Mouse (Mus musculus) layer of hippocampus, postnatal 10 days (tissue): Measurements from ENCODE around the gene Decr2. TPM values are rescaled to one million over a fixed set of nuclear protein-coding genes. Genes with fewer than 3 reads are reported as not detected.
A peak's percentile ranks its signal among the peaks of the same experiment; 100 is the strongest.
"Not testable (repeated sequence)": the region's sequence is repeated elsewhere in the genome, so short reads cannot be mapped to it uniquely, and the experiment has no call there.

Source experiments
- DNase-seq, 2 experiments: peaks; one replicate each; pipeline ENCODE4 v3.0.0; 2021; ENCODE audit warnings: low spot score in 2 of 2
- total RNA-seq, 2 experiments: library from RNA; stranded (reverse); gene quantifications; 2 replicates each; pipeline ENCODE4 v1.2.3; 2021

Decr2 gene
- total RNA-seq, 2 experiments from 2014 or later, result 24.8 to 25.7 TPM

DNA sequence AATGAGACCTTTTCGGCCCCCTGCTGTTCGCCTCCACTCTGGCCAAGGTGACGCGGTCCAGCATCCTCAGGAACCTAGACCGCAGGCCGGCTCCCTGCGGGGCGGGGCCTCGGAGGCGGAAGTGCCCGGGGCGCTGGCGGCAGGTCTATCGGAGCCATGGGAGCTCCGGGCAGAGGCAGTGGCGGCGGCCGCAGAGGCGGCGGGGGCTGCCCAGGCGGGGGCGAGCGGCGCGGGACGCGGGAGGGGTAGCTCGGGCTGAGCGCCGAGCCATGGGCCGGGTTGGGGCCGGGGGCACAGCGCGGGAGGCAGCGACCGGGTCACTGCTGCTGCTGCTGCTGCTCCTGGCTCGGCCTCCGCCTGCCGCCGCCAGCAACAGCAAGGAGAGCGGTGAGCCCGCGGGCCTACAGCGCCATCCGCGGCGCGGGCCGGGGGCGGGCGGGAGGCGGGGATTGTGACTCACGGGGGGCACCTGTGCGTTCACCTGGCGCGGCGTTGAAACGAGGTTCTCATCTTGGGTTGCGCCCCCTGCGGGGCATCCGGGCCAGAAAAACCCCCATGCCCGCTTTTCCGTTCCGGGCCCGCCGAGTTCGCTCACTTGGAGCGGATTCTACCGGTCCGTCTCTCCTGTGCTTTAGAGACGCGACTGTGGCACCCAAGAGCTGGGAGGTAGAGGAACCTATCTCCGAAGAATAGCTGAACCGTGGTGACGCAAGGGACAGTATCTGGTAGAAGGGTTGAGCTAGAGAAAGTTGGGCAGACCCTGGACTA, 23.2 kb upstream of the Decr2 start, which contains the start of gene Tmem8:
TSS of gene Tmem8 (plus strand) at position 119 of the 768 bp plus-strand sequence.
- DNase-seq, result peak; percentile 59 to 65

DNA sequence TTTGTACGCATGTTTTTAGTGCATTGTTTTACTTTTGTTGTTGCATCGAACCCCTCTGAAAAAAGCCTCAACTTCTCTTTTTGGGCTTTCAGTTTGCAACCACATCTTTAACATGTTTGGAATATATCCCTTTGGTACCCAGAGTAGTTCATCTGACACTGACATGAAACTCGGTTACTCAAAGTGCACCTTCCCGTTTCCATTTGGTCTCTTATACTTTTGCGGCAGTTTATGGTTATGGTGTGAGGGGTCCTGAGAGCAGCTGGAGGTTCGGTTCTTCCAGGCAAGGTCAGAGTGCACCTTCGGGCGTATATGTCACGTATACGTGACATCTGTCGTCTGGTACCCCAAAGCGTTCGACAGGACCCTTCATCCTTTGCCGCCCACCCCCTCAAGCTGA, 22.6 kb upstream of the Decr2 start:
- no peak for DNase-seq

DNA sequence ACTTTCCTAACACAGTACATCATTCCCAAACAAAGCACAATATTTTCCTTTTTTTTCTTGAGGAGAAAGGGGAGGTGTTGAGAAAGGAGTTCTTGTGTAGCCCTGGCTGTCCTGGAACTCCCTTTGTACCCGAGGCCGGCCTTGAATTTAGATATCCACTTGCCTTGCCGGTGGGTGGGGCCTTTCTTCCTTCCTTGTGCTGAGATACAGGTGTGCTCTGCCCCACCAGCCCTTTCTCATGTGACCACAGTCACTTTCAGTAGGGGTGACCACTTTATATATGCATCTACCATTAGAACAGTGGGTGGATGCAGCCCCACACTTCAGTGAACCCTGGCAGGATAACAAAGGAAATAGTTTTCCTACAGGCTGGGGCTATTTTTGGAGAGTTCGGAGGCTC, 21.6 kb upstream of the Decr2 start:
- DNase-seq, result no peak

DNA sequence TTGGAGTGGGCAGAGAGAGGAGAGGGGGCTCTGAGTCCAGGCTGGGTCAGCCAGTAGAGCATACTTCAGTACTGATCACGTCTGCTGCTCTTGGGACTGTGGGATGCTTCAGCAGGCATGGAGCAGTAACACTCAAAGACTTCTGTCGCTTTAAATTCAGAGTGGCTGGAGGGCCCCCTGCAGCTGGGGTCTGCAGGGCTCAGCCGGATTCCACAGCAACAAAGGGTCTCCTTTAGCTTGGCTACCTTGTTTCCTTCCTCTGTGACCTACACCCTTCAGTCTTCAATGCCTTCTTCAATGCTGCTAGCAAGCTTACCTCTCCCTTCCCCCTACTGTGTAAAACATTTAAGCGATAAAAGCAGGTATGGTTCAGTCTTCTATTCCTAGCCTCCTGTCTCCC, 20.9 kb upstream of the Decr2 start:
- DNase-seq, result no peak

DNA sequence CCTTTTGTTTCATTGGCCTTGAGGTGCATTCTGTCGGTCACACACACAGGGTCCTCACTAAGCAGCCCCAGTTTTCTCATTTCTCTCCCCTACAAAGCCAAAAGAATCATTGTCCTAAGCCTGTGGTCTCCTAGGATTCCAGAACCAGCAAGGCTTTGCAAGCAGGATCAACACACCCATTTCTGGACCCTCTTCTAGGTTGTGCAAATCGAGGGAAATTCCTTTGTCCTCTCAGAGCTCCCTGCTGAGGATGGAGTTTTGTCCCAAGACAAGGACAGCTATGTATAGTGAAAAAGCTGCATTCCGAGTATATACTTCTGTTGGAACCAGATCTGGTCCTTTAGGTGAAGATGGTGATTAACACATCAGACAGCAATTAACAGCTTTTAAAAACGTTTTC, 20.0 kb upstream of the Decr2 start:
- DNase-seq, result no peak

DNA sequence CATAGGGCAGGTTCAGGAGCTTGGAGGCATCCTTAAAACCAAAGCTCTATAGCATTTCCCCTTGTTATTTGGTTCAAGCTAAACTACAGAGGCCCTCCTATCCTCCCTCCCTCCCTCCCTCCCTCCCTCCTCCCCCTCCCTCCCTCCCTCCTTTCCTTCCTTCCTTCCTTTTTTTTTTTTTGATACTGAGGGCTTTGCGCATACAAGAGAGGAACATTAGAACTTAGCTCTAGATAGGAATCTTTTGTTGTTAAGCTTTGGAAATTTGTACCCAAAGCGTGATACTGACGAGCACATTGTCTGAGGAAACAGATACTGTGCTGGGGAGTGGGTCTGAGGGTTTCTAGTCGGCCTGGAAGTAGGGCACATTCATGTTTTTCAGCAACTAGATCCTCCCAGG, 15.5 kb upstream of the Decr2 start:
- no peak for DNase-seq

DNA sequence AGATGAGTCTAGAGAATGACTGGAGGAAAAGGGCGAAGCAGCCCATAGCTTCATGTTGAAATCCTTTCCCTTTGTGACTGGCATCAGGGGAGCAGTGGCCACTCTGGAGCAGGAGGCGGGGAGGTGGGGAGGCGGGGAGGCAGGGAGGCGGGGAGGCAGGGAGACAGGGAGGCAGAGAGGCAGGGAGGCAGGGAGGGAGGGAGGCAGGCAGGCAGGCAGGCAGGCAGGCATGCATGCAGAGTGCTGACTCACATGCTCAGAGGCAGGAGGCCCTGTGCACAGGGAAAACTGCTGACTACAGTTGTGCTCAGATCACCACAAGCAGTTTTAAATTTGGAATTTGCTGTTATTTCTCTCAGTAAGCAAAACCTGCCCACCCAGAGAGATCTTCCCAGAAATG, 11.3 kb upstream of the Decr2 start:
- DNase-seq, result no peak

DNA sequence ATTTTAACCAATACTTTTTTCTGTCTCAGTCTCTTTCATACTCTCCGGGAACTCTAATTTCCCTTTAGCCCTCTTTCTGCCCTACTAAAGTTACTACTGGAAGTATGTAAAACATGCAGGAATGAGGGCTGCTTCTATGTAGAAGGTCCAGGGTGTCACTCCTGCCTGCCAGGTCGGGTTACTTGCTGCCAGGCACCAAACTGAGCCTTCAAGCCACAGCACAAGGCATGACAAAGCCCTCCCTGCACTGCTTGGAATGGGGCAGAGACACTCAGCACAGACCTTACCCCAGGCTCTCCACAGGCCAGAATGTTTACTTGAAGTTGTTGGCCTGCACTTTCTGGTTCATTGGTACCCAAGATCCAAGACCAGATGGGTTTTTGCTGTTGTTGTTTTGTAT, 10.0 kb upstream of the Decr2 start:
- DNase-seq, result no peak

DNA sequence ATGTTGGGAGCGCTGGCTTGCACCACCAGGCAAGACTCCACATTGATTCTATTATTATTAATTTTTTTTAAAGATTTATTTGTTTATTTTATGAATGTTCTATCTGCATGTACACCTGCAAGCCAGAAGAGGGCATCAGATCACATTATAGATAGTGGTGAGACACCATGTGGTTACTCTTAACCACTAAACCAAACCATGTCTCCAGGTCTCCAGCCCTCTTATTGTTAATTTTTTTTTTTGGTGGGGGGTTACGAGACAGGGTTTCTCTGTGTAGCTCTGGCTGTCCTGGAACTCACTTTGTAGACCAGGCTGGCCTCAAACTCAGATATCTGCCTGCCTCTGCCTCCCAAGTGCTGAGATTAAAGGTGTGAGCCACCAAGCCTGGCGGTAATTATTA, 9.2 kb upstream of the Decr2 start:
- DNase-seq, result not testable (repeated sequence)

DNA sequence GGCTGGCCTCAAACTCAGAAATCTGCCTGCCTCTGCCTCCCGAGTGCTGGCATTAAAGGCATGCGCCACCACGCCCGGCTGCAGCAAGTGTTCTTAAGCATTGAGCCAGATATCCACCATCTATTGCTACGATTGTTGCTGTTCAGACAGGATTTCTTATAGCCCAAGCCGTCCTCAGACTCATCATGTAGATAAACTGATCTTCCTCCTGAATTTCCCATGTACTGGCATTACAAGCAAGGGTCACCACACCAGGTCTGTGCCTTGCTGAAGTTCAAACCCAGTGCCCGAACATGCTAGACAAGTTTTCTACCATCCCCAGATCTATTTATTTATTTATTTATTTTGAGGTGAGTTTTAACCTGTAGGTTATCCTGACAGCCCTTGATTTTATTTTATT, 8.3 kb upstream of the Decr2 start:
- DNase-seq, result no peak

DNA sequence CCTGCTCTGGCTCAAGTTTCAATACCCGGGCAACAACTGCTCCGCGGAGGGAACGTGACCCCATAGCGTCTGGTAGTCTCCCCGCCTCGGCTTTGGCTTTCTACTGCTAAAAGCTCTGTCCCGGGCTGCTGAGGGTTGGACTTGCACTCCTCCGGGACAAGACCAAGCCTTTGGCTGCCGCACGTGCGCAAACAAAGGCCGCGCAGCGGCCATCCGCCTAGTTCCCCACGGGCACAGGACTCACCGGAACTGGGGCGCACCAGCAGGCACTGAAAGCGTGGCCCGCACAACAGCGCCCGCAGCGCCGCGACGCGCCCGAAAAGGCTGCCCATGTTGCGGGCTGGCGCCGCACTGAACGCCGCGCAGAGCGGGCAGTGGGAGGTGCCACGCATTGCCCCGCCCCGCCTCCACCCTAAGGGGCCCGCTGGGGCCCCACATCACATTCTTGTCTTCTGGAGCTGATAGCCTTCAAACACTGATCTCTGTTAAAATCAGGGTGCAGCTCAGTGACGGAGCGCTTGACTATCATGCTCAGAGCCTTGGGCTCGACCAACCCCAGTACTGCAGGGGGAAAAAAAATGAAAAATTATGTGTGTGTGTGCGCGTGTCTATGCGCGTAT, 5.1 kb upstream of the Decr2 start, which contains the start of gene Nme4:
TSS of gene Nme4 (minus strand) at position 482 of the 620 bp plus-strand sequence.
- DNase-seq, result peak; percentile 55 to 70

DNA sequence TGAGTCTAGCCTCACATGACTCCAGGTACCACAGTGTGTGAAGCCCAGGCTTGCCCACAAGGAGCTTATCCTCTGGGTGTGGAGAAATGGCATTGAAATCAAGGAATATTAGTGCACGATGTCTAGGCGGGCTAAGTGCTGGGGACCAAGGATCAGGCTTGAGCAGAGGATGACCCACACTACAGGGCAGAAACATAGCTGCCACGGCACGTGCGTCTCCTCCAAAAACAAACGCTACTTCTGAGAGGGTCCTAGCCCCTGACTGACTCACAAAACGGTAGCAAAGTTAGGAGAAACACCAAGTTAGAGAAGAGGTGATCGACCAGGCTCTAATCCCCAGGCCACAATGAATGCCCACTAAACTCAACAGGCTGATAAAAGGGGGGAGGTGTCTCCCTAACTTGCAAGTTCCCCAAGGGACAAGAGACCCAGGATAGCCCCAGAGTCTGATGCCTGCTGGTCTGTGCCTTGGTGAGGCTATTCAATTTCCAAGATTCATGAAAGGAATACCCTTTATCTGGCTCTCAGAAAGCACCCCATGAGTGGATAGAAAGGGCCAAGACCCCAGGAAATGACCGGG, 4.5 kb upstream of the Decr2 start:
- no peak for DNase-seq

DNA sequence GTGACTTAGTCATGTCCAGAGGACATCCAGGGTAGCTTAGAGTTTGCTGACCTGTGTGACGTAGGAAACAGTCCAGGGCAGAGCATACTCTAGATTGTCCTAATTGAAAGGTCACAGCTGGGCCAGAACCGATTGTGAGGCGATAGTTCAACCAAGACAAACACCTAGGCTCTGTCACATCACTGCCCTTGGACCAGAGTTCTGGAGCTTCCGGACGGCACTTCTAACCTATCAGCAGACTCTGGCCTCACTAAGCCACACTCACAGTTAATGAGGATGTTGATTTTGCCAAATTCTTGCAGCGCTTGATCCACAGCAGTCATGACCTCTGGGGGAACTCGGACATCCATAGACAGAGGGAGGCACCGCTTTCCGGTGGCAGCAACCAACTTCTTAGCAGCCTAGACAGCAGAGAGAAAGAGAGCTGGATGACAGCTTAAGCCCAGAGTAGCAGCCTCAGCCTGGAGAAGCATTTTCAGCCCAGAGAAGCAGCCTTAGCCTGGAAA, 3.0 kb downstream of the Decr2 start:
- no peak for DNase-seq

DNA sequence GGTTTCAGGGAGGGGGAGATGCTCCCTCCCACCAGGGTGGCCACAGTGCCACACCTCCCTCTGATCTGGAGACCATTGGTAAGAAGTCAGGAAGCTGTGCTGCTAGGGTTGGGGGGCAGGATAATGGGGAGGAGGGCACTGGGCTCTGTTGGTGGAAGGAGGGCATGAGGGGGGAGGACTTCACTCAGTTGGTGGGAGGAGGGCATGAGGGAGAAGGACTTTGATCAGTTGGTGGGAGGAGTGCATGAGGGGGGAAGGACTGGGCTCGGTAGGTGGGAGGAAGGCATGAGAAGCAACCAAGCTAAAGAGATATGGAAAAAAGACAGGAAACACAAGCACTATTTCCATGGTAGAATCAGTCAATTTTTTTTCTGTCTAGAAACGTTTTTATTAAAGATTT, 9.3 kb downstream of the Decr2 start:
- DNase-seq, result no peak

DNA sequence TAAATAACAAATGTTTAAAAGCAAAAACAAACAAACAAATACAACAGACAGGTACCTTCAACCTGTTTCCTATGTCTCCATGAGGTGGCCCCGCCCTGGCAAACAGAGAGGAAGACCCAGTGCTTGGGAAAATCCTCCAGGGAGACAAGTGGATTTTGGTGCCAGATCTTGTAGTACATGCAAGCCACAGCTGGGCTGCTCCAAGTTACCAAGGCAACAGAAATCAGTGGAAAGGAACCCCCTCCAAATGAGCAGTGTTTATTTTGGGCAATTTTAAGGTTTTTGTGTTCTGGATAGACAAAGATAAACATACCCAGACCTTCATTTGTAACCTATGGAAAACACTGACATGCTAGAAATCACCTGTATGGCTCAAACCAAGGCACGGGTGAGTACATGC, 11.3 kb downstream of the Decr2 start:
- DNase-seq, result no peak

DNA sequence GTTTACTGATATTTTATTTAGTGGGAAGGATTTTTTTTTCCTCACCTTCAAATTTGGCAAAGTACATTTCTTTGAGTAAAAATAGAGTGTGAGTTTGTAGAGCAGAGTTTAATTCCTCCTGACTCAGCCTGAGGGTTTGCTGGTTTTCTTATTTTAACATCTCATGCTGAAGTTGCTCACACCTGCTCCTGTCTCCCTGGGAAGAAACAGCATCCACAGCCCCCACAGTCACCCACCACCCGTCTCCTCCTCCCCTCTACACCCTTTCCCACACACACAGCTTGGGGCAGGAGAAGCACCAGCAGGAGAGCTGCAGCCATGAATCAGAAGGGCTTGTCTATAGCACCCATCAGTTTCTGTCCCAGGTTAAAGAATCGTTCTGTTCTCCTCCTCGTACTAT, 14.9 kb downstream of the Decr2 start:
- DNase-seq, result no peak

DNA sequence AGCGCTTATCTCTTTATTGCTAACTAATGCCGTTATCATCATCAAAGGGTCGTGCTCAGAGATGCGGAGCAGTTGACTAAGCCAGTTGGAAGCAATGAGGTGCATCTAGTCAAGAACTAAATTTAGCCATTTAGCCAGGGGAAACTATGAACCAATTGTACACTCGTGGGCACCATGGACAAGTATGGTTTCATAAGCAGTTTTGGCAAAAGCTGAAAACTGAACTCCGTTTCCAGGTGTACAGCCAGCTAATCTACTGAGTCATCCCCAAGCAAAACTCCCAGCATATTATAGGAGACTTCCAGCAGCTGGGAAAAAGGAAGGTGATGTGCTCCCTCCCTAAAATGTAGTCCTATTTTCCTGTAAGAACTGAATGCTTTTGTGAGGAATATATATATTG, 20.0 kb downstream of the Decr2 start:
- no peak for DNase-seq

DNA sequence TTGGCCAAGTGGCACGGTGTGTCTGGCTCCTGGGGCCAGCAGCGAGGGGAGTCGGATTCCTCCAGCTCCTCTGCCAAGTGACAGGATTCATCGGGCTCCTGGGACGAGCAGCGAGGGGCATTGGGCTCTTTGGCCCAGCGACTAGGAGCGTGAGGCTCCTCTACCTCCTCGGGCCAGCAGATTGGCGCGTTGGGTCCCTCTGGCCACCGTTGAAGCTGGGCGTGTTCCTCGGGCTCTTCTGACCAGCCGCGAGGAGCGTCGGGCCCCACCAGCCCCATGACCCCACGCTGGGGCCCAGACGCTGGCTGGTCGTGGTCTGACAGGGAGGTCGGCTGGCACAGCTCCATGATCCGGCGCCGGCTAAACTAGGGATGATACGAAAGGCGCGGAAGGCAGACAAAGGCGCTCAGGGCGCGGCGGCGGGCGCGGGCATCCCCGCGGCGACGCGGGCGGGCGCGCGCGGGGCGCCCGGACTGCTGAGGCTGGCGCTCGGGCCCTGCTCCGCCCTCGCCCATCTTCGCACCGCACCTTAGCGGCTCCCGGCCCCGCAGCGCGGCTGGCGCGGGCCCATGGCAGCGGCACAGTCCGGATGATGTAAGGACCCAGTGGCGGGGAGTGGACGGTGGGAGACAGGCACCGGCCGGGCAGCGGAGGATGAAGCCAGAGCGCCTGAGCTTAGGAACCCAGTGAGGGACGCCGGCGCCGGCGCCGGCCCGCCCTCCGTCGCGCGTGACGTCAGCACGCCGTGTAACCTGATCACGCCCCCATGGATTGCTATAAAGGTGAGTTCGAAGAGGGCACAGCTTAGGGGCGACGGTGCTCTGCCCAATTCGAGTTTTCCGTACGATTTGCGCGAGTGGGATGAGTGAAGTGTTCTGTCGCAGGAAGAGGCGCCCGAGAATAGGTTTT, 21.1 kb downstream of the Decr2 start, which contains the start of gene Rab11fip3:
TSS of gene Rab11fip3 (minus strand) at position 725 of the 909 bp plus-strand sequence.
- peak; percentile 79 to 82 for DNase-seq

DNA sequence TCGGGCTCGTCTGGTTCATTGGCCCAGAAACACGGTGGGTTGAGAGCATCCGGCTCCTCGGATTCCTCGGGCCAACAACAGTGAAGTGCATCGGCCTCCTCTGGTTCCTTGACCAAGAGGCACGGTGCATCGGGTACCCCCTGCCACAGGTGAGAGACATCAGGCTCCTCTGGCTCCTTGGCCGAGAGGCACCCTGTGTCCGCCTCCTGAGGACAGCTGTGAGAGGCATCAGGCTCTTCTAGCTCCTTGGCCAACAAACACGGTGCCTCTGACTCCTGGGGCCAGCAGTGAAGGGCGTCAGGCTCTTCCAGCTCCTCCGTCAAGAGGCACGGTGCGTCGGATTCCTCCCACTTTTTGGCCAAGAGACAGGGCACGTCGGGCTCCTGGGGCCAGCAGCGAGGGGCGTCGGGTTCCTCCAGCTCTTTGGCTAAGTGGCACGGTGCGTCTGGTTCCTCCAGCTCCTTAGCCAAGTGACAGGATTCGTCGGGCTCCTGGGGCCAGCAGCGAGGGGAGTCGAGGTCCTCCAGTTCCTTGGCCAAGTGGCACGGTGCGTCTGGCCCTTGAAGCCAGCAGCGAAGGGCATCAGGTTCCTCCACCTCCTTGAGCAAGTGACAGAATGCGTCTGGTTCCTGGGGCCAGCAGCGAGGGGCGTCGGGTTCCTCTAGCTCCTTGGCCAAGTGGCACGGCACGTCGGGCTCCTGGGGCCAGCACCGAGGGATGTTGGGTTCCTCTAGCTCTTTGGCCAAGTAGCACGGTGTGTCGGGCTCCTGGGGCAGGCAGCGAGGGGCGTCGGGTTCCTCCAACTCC, 21.9 kb downstream of the Decr2 start:
- DNase-seq, result peak; percentile 23 to 37

DNA sequence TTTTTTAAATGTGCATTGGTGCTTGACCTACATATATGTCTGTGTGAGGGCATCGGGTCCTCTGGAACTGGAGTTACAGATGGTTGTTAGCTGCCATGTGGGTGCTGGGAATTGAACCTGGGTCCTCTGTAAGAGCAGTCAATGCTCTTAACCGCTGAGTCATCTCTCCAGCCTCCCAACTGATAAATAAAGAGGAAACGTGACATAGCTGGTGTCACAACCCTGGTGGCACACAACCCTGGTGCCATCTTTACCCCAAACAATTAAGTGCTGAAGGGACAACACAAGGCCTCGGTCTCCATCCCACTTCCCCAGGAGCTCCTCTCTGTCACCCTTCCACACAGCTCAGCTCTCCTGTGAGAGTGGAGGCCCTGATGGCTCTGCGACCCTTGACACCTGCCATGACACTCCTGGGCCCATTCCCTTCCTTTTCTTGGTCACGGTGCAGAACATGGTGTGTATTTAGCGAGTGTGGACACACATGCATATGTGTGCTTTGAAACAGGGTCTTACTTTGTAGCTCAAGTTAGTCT, 23.6 kb downstream of the Decr2 start:
- DNase-seq, result no peak
